Mouse (Mus musculus): ENCODE data around the gene Rad18. TPM values are rescaled to one million over a fixed set of nuclear protein-coding genes. Genes with fewer than 3 reads are reported as not detected.
A peak's percentile ranks its signal among the peaks of the same experiment; 100 is the strongest.
"Not testable (repeated sequence)": the region's sequence is repeated elsewhere in the genome, so short reads cannot be mapped to it uniquely, and the experiment has no call there.

Rad18 gene
- total RNA-seq (2022), result 1 to 10 TPM in 3 of 4 experiments, under 1 TPM in 1; 0.83 to 1.3 (median 1.1) TPM

- DNase-seq (ENCODE audit: low spot score in 2 of 2), result peak; percentile 41 to 68
Observed at GRCm38 (mm10) chr6:112696056-112696950, at the start of gene Rad18. Gene Rad18 (minus strand): TSS chr6:112696686.

GRCm38 (mm10) chr6:112742297-112742696 is 45.8 kb upstream of the Rad18 start:
- no peak for DNase-seq (ENCODE audit: low spot score in 2 of 2)

- no peak for DNase-seq (ENCODE audit: low spot score in 2 of 2)
Observed at GRCm38 (mm10) chr6:112741766-112742165, 45.3 kb upstream of the Rad18 start.

- no peak for DNase-seq (ENCODE audit: low spot score in 2 of 2)
Observed at GRCm38 (mm10) chr6:112739635-112740034, 43.1 kb upstream of the Rad18 start.

GRCm38 (mm10) chr6:112738924-112739323 is 42.4 kb upstream of the Rad18 start:
- no peak for DNase-seq (ENCODE audit: low spot score in 2 of 2)

- no peak for DNase-seq (ENCODE audit: low spot score in 2 of 2)
Observed at GRCm38 (mm10) chr6:112736471-112736870, 40.0 kb upstream of the Rad18 start.

GRCm38 (mm10) chr6:112735054-112735453 is 38.6 kb upstream of the Rad18 start:
- DNase-seq (ENCODE audit: low spot score in 2 of 2), result no peak

GRCm38 (mm10) chr6:112733942-112734341 is 37.5 kb upstream of the Rad18 start:
- no peak for DNase-seq (ENCODE audit: low spot score in 2 of 2)

GRCm38 (mm10) chr6:112732434-112732833 is 35.9 kb upstream of the Rad18 start:
- DNase-seq (ENCODE audit: low spot score in 2 of 2), result no peak

- no peak for DNase-seq (ENCODE audit: low spot score in 2 of 2)
Observed at GRCm38 (mm10) chr6:112731386-112731785, 34.9 kb upstream of the Rad18 start.

GRCm38 (mm10) chr6:112728760-112729422 is 32.4 kb upstream of the Rad18 start:
- DNase-seq (ENCODE audit: low spot score in 2 of 2), result peak in 1 of 2 experiments; percentile 10

- no peak for DNase-seq (ENCODE audit: low spot score in 2 of 2)
Observed at GRCm38 (mm10) chr6:112725468-112725867, 29.0 kb upstream of the Rad18 start.

- no peak for DNase-seq (ENCODE audit: low spot score in 2 of 2)
Observed at GRCm38 (mm10) chr6:112720409-112721080, 24.1 kb upstream of the Rad18 start.

GRCm38 (mm10) chr6:112719983-112720382 is 23.5 kb upstream of the Rad18 start:
- DNase-seq (ENCODE audit: low spot score in 2 of 2), result no peak

GRCm38 (mm10) chr6:112717168-112717567 is 20.7 kb upstream of the Rad18 start:
- DNase-seq (ENCODE audit: low spot score in 2 of 2), result no peak

- no peak for DNase-seq (ENCODE audit: low spot score in 2 of 2)
Observed at GRCm38 (mm10) chr6:112713951-112714350, 17.5 kb upstream of the Rad18 start.

- DNase-seq (ENCODE audit: low spot score in 2 of 2), result not testable (repeated sequence)
Observed at GRCm38 (mm10) chr6:112702296-112702695, 5.8 kb upstream of the Rad18 start.

GRCm38 (mm10) chr6:112700392-112700791 is 3.9 kb upstream of the Rad18 start:
- peak in 1 of 2 experiments; percentile 10 for DNase-seq (ENCODE audit: low spot score in 2 of 2)

- no peak for DNase-seq (ENCODE audit: low spot score in 2 of 2)
Observed at GRCm38 (mm10) chr6:112699115-112699514, 2.6 kb upstream of the Rad18 start.

- DNase-seq (ENCODE audit: low spot score in 2 of 2), result no peak
Observed at GRCm38 (mm10) chr6:112694492-112694891, 2.0 kb downstream of the Rad18 start.

- DNase-seq (ENCODE audit: low spot score in 2 of 2), result no peak
Observed at GRCm38 (mm10) chr6:112691523-112691922, 5.0 kb downstream of the Rad18 start.

GRCm38 (mm10) chr6:112688033-112688432 is 8.5 kb downstream of the Rad18 start:
- no peak for DNase-seq (ENCODE audit: low spot score in 2 of 2)
